Mouse (Mus musculus) thymus, adult 2 months (tissue): ENCODE measurements around the gene Morc4.

Experiments used
- CTCF ChIP-seq: fragments of 200-500 bp; IDR thresholded peaks from 2 replicates; pipeline ENCODE4 v1.5.1; 2012; ENCODE audit warnings: mild to moderate bottlenecking, control low read depth, low read length, moderate library complexity, borderline replicate concordance; ENCODE audit not compliant: control insufficient read depth, poor library complexity, insufficient read depth; ENCODE audit errors: extremely low read depth
- POLR2A ChIP-seq: fragments of 200-500 bp; IDR thresholded peaks from 2 replicates; pipeline ENCODE4 v1.6.1; 2012; ENCODE audit warnings: mild to moderate bottlenecking, low read length, control low read depth, moderate library complexity; ENCODE audit not compliant: control insufficient read depth, poor library complexity, insufficient read depth; ENCODE audit errors: extremely low read depth

DNA sequence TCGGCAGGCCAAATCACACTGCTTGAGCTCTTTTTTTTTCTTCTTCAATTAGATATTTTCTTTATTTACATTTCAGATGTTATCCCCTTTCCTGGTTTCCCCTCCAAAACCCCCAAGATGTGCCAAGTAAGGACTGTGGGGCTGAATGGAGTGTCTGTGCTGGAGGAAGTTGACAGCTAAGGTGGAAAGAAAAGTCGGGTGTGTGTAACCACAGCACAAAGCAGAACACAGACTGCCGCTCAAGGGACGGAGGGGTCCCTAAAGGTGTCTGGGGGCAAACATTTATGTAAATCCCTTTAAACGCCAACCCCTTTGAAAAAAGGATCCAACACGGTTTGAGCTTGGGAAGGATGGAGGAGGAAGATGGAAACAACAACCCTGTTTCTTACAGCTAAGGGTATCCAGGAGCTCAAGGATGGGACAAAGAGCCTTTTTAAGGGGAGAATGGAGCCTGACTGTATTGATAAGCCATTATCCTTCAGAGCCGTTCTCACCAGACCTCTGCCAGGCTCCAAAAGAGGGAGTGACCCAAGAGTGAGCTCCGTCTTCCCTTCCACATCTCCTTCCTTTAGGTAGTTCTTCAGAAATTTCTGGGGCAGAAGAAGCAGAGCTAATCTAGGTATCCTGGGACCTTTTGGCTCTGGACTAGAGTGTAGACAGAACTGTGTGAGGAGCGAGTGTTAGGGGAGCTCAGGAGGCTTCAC lies 58.0 kb downstream of the Morc4 start:
- no peak for TF ChIP-seq CTCF
- no peak for TF ChIP-seq POLR2A
